Mouse (Mus musculus): ENCODE measurements around the gene C2cd2. TPM values are rescaled to one million over a fixed set of nuclear protein-coding genes. Genes with fewer than 3 reads are reported as not detected.
A peak's percentile ranks its signal among the peaks of the same experiment; 100 is the strongest.

Gene C2cd2
- polyA plus RNA-seq, 1 experiment, result 10.0 TPM

DNA sequence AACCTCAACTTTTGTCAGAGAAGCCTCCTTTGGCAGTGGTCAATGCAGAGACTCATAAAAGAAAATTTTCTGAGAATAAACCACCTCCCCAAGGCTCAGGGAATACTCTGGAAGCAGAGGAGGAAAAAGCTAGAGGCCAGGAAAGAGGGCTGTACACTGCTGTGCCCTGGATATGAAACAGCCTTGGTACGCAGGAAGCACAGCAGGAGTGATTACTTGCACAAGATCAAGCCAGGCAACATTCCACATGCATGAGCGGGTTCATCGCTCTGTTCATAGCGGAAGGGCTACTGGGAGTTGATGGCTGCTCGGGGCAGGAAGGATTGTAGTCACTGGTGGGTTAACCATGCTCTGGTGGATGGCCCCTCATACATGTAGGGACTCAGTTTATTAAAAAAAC, 89.7 kb downstream of the C2cd2 start:
- H3K27ac ChIP-seq (ENCODE audit: insufficient read depth, low read length), result no peak overlapping the region
- H3K4me3 ChIP-seq (ENCODE audit: insufficient read depth, low read length), result no peak overlapping the region
- no peaks in the 10 kb centered on the region for H3K4me1 ChIP-seq (ENCODE audit: control insufficient read depth, insufficient read depth, low read length)
- TF ChIP-seq CTCF (IDR thresholded peaks at IDR 0.05; ENCODE audit: extremely low read depth, insufficient read depth, low read length), result no peak
- no peak for TF ChIP-seq POLR2A (IDR thresholded peaks at IDR 0.05; ENCODE audit: extremely low read depth, insufficient read depth, low read length)

DNA sequence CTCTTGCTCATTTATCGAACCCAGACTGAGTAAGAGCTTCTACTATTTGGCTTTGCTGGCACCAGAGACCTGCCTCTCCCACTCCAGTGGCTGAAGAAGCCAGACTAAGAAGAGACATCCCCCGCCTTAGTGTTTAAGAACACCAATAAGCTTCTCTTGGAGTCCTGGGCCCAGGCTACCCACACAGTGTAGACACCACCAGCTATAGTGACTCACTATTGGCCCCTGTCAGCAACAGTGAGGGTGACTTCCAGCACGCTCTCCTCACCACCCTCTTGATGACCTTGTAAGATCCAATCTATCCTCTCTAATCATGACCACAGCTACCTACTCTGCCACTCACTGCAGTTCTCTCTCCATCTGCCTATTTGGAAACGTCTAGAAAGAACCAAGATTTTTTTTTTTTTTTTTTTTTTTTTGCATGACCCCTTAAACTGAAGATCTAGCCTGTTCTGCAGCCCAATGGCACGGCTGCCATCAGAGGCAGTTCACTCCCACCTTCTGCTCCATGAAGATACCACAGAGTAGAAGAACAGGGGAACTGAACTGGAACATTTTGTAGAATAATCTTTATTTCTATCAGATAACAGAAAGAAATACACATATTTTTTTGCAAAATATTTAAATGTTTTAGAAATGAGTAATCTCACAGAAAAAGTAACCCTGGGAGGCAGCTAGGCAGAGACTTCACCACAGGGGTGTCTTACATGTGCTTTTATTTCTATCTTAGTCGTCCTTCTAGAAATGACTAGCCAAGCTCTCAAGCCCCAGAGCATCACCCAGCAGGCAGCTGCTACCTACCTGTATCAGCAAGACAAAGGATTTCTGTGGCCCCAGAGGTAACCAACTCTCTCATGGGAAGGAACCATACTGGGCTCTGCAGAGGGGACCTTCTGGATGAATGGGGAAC, 93.0 kb downstream of the C2cd2 start:
- no peak overlapping the region for H3K4me3 ChIP-seq (ENCODE audit: insufficient read depth, low read length)
- peaks cover 4% of the 10 kb centered on the region for H3K4me1 ChIP-seq (ENCODE audit: control insufficient read depth, insufficient read depth, low read length)
- TF ChIP-seq POLR2A (IDR thresholded peaks at IDR 0.05; ENCODE audit: extremely low read depth, insufficient read depth, low read length) (no peak), CTCF (IDR thresholded peaks at IDR 0.05; ENCODE audit: extremely low read depth, insufficient read depth, low read length) (no peak)
- H3K27ac ChIP-seq (ENCODE audit: insufficient read depth, low read length), result no peak overlapping the region

DNA sequence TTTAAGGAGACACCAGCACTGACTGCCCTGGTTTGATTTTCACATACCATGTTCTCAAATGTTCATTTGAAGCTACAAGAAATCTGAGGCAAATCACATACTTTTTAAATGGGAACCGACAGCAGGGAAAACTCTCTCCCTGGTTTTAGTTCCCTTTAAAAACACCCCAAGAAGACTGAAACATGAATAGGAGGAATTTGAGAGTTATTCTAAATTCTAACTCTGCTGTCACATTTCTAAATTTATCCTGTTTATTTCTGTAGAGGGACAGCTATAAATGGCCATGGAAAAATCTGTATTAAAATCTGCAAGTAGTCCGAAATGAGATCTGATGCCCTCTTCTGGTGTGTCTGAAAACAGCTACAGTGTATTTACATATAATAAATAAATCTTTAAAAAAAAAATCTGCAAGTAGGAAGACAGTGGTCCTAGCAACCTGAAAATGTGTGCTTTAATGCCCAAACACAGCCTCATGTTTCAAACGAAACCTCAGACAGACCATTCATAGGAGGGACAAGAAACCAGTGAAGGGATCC, 98.4 kb downstream of the C2cd2 start:
- Histone ChIP-seq H3K4me1 (ENCODE audit: control insufficient read depth, insufficient read depth, low read length) (peaks cover 6% of the 10 kb centered on the region), H3K4me3 (ENCODE audit: insufficient read depth, low read length) (no peak overlapping the region), H3K27ac (ENCODE audit: insufficient read depth, low read length) (peak overlapping the region; percentile 77; the same call in 1 of the 2 replicates)
- TF ChIP-seq POLR2A (IDR thresholded peaks at IDR 0.05; ENCODE audit: extremely low read depth, insufficient read depth, low read length) (no peak), CTCF (IDR thresholded peaks at IDR 0.05; ENCODE audit: extremely low read depth, insufficient read depth, low read length) (no peak)

GRCm38 (mm10) chr16:97856050-97856449, 106.3 kb downstream of the C2cd2 start:
- Histone ChIP-seq H3K27ac (ENCODE audit: insufficient read depth, low read length) (no peak overlapping the region), H3K4me3 (ENCODE audit: insufficient read depth, low read length) (no peak overlapping the region), H3K4me1 (ENCODE audit: control insufficient read depth, insufficient read depth, low read length) (no peaks in the 10 kb centered on the region)
- TF ChIP-seq POLR2A (IDR thresholded peaks at IDR 0.05; ENCODE audit: extremely low read depth, insufficient read depth, low read length) (no peak), CTCF (IDR thresholded peaks at IDR 0.05; ENCODE audit: extremely low read depth, insufficient read depth, low read length) (no peak)

DNA sequence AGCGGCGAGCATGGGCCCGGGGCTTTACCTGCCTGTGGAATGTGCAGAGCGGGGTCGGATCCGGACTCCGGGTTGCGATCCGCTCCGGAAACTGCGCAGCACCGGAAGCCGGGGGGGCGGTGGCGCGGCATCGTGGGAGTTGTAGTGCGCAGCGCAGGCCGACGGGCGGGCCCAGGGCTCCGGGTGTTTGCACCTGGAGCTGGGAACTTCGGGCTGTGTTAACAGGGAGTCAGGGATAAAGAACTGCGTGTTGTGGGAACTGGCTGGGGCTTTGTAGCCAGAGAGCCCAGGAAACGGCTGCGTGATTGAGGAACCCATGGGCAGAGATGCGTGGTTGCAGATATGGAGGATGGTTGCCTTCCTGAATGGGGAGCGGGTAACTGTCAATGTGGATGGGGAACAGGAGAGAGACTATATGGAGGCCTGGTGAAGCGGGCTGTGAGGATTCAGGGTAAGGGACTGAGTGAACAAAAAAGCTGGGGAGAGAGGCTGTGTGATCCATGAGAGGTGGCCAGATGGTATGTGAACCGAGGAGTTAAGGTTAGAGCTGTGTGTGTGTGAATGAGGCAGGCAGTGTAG, 110.6 kb downstream of the C2cd2 start, which contains the start of gene Prdm15:
Gene Prdm15, minus strand, starts transcription at position 110 of the 579 bp plus-strand sequence.
- TF ChIP-seq POLR2A (IDR thresholded peaks at IDR 0.05; ENCODE audit: extremely low read depth, insufficient read depth, low read length) (peak; percentile 72), CTCF (IDR thresholded peaks at IDR 0.05; ENCODE audit: extremely low read depth, insufficient read depth, low read length) (no peak)
- H3K4me1 ChIP-seq (ENCODE audit: control insufficient read depth, insufficient read depth, low read length), result peaks cover 15% of the 10 kb centered on the region
- peak within 1 kb of the TSS; percentile 74 for H3K27ac ChIP-seq (ENCODE audit: insufficient read depth, low read length)

GRCm38 (mm10) chr16:97851061-97851740, 111.2 kb downstream of the C2cd2 start:
- peak overlapping the region; percentile 66 for H3K4me3 ChIP-seq (ENCODE audit: insufficient read depth, low read length)
- TF ChIP-seq CTCF (IDR thresholded peaks at IDR 0.05; ENCODE audit: extremely low read depth, insufficient read depth, low read length) (no peak), POLR2A (IDR thresholded peaks at IDR 0.05; ENCODE audit: extremely low read depth, insufficient read depth, low read length) (no peak)
- peaks cover 15% of the 10 kb centered on the region for H3K4me1 ChIP-seq (ENCODE audit: control insufficient read depth, insufficient read depth, low read length)
- H3K27ac ChIP-seq (ENCODE audit: insufficient read depth, low read length), result peak overlapping the region; percentile 74

More for the DNA sequence above, 110.6 kb downstream of the C2cd2 start, which contains the start of gene Prdm15:
- H3K4me3 ChIP-seq (ENCODE audit: insufficient read depth, low read length), result peak within 1 kb of the TSS; percentile 66

DNA sequence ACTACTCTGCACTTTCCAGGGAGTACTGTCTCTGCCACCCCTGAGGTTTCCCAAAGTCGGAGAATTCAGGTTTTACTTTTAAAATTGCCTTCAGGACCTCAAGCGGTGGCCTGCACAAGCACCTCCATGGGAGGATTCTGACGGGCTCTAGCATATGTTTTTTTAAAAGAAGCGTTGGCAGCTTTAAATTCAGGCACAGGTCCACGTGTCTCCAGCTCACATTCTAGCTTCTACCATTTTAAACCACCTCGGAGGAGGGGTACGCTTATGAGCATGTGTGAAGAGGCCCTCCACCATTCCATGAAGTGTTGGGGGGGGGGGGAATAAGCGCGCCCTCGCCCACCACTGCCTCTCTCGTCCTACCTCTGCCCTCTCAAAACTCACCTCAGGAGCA, 111.7 kb downstream of the C2cd2 start:
- peaks cover 15% of the 10 kb centered on the region for H3K4me1 ChIP-seq (ENCODE audit: control insufficient read depth, insufficient read depth, low read length)
- H3K4me3 ChIP-seq (ENCODE audit: insufficient read depth, low read length), result peak overlapping the region; percentile 66
- TF ChIP-seq CTCF (IDR thresholded peaks at IDR 0.05; ENCODE audit: extremely low read depth, insufficient read depth, low read length) (no peak), POLR2A (IDR thresholded peaks at IDR 0.05; ENCODE audit: extremely low read depth, insufficient read depth, low read length) (no peak)
- H3K27ac ChIP-seq (ENCODE audit: insufficient read depth, low read length), result peak overlapping the region; percentile 74

DNA sequence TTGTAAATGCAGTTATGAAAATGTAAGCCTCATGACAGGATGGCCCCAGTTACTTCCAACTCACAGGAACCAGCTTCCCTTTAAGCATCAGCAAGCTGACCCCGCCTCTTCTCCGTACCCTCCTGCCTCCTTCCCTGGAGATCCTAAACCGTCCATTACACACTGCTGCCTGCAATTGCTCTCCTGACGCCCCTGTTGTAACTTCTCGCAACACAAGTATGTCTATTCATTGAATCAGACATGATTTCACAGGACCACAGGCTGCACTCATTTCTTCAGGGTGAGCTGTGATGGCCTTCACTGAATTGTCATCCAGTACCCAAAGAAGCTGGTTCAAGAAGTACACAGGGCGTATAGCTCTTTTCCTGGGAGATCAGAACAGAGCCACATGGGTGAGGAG, 113.6 kb downstream of the C2cd2 start:
- H3K4me3 ChIP-seq (ENCODE audit: insufficient read depth, low read length), result no peak overlapping the region
- no peak for TF ChIP-seq CTCF (IDR thresholded peaks at IDR 0.05; ENCODE audit: extremely low read depth, insufficient read depth, low read length)
- no peak for TF ChIP-seq POLR2A (IDR thresholded peaks at IDR 0.05; ENCODE audit: extremely low read depth, insufficient read depth, low read length)
- H3K4me1 ChIP-seq (ENCODE audit: control insufficient read depth, insufficient read depth, low read length), result peaks cover 15% of the 10 kb centered on the region
- no peak overlapping the region for H3K27ac ChIP-seq (ENCODE audit: insufficient read depth, low read length)
